Mouse (Mus musculus) left cerebral cortex, adult 2 months (tissue): ENCODE measurements around the gene Atp5g2. TPM values are rescaled to one million over a fixed set of nuclear protein-coding genes. Genes with fewer than 3 reads are reported as not detected.

Source experiments
- DNase-seq, 2 experiments: peaks; one replicate each; pipeline ENCODE4 v3.0.0; 2021 to 2022; ENCODE audit warnings: low spot score in 2 of 2, mixed read lengths in 1 of 2; ENCODE audit errors: extremely low spot score in 1 of 2
- H3K27ac ChIP-seq: fragments of 200-600 bp; 2 replicates; pipeline ENCODE4 v1.8.1; 2022
- H3K4me3 ChIP-seq: fragments of 200-600 bp; 2 replicates; pipeline ENCODE4 v1.8.1; 2022
- CTCF ChIP-seq: fragments of 200-600 bp; IDR thresholded peaks from 2 replicates; pipeline ENCODE4 v1.8.1; 2022; ENCODE audit warnings: antibody characterized with exemption, mild to moderate bottlenecking, moderate library complexity
- intact Hi-C: fragments of 180-260 bp; cut with DNase I; formaldehyde crosslinking; loops from one replicate; pipeline ENCODE4 v1.15.1; 2025
- long read RNA-seq, 2 experiments: library from polyadenylated mRNA; stranded (forward); transcript quantifications; one replicate each; pipeline ENCODE4 v2.0.0; 2021; ENCODE audit warnings: borderline mapping rate in 2 of 2
- total RNA-seq, 2 experiments: library from RNA; stranded (reverse); gene quantifications; 2 replicates each; pipeline ENCODE4 v1.2.3; 2021

The Atp5g2 gene
- 10 to 100 TPM; 11.1 to 14.8 TPM for total RNA-seq
- long read RNA-seq, experiment 1, transcript Atp5g2-202 (5 exons, 731 nt) = major isoform, 25 of 45 reads
- long read RNA-seq, experiment 1, partial matches to known transcripts = 1 of 45 reads
- long read RNA-seq, experiment 1, other reads (novel, unspliced or antisense) = 19 of 45 reads
- long read RNA-seq, experiment 2, transcript Atp5g2-202 (5 exons, 731 nt) = major isoform, 18 of 45 reads
- long read RNA-seq, experiment 2, partial matches to known transcripts = 3 of 45 reads
- long read RNA-seq, experiment 2, other reads (novel, unspliced or antisense) = 23 of 45 reads

DNA sequence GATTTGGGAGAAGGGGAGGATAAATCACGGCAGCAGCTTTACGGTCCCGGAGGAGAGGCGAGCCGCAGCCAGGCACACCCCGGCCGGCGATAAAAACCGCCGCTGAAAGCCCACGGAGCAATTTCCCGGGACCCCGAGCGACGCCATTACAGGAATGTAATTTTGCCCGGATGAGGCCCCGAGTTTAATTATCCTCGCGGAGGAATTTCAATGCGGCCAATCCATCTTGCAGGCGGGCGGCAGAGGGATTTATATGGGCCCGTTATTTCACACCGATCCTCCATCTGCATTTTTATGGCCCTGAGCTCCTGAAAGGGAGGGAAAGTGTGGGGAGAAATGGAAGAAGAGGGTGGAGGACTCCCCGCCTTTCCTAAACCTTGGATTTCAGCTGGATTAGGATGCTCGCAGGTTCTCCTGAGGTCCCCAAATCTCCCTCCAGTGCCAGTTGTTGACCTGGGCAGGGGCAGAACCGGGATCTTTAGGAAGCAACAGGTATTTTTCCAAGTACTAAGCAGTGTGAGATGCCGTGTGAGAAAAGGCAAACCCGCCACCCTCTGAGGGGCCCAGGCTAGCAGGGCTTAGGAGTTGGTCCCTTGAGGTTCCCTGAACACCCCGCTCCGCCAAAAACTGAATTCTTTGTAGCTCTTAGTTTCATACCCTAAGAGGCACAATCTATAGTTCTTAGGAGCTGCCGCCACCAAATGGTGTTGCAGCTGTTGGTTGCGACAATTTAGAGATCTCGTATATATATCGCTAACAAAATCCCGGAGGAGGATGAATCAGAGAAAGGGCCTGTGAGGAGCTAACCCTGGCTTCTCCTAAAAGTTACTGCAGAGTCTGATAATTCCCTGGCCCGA is at the start of gene Atp5g2:
Gene Atp5g2 (minus strand): TSS at position 138 of the 857 bp plus-strand sequence.
- peak within 1 kb of the TSS; percentile 59 for H3K4me3 ChIP-seq
- no peak for TF ChIP-seq CTCF
- intact Hi-C loops = loop anchor here (10.0 kb wide), 1 partner anchor 598 kb away; the partner anchor contains the start of gene Eif4b
- H3K27ac ChIP-seq = peak within 1 kb of the TSS; percentile 98
- DNase-seq = peak in 1 of 2 experiments; percentile 32

DNA sequence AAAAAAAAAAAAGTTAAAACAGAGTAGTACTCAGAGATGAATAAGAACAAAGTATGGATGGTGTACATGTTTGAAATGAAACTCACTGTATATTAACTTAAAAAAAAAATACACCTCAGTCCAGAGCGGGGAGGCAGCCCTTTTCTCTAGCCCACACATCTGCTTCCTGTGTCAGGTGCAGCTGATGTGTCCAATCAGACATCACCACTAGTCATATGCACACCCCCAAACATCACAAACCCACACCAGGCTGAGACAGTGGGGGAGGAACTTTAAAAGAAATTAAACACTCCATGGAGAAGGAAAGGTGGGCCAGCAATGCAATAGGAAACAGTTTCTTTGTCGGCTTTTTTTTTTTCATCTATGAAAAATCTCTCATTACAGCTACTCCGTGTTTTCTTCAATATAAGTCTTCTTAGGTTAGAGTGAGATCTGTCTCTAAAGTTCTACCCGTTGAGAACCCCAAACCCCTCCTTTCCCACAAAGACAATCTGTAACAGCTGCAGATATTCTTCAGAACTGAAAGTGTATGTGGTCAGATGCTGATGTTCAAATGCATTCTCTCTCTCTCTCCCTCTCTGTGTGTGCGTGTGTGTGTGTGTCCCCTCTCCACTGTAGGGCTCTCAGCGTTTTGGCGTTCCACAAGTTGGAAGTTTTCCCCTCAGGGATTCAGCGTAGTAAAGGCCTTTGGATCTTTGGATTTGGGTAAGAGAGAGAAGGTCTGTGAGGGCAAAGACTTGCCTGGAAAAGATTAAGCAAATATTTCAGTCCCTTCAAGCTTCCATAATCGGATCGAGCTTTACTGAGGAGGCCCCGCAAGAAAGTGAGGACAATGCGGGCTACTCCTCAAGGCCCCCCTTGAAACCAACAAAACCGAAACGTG is 49.1 kb upstream of the Atp5g2 start:
- Histone ChIP-seq H3K27ac (peak overlapping the region; percentile 80), H3K4me3 (peak overlapping the region; percentile 80)
- DNase-seq = no peak
- intact Hi-C loops = no loop called here
- TF ChIP-seq CTCF = no peak

DNA sequence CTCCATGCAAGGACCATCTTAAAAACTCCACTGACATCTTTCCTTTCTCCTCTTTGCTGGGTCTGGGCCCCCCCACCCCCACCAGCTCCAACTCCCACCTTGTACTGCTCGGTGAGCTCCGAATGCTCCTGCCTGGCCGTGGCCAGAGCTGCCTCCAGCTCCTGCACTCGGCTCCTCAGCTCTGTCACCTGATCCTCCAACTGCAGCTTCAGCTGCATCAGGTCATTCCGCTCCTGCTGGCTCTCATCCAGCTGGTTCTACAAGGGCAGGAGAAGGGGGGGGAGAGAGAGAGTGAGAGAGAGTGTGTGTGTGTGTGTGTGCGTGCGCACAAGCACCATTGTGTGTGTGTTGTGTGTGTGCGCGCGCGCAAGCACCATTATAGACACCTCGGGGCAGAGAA is 44.0 kb upstream of the Atp5g2 start:
- no peak overlapping the region for H3K27ac ChIP-seq
- intact Hi-C loops = no loop called here
- no peak for TF ChIP-seq CTCF

DNA sequence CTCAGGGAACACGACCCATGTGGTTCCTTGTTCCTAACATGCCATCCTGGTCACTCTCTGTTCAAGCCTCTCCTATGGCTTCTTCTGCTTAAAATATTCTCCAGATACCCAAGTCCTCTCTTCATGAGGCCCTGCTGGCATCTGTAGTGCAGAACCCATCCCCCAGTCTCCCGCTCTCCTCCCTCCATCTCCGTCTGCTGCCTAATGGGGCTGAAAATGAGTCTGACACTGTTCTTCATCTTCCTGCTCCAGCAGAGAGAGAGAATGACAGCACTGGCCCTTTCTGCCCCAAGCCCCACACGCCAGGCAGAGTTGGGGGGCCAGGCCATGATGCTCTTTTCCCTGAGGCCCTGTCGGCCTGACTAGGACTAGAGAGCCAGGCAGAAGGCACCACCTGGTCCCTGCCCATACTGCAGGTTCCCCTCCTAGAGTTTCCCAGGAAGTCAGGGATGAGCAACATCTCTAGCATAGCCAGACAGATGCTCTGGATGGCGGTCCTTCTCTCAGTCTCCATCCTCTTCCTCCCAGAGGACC is 35.7 kb upstream of the Atp5g2 start:
- intact Hi-C loops = no loop called here
- H3K27ac ChIP-seq = no peak overlapping the region; the same call in 1 of the 2 replicates
- DNase-seq = no peak
- no peak overlapping the region for H3K4me3 ChIP-seq
- no peak for TF ChIP-seq CTCF

More for the DNA sequence above, 44.0 kb upstream of the Atp5g2 start:
- DNase-seq = no peak
- H3K4me3 ChIP-seq = no peak overlapping the region

DNA sequence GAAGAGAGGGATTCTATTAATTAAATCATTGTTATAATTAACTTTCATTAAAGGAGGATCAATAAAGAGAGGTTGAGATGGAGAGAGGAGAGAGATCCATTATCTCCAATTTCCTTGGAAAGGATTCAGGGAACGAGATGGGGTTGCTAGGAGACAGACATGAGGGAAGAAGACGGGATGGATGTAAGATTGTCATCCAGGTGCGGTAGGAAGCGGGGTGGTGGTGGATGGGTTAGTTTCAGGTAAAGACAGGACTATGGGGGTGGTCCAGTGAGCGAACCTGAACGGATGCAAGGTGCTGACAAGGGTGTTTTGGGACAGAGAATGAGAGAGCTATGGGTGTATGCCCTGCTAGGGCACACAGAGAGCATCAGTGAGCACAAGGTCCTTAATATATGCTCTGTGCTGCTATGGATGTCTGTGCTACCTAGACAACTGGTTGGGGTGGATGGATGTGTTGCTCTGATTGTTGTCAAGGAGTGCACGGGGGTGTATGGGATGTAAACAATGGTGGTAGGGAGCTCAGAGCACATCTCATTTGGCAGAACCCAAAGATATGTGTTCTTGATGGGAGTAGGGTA is 33.9 kb upstream of the Atp5g2 start:
- DNase-seq = no peak
- H3K27ac ChIP-seq = no peak overlapping the region
- no peak for TF ChIP-seq CTCF
- intact Hi-C loops = no loop called here
- no peak overlapping the region for H3K4me3 ChIP-seq

DNA sequence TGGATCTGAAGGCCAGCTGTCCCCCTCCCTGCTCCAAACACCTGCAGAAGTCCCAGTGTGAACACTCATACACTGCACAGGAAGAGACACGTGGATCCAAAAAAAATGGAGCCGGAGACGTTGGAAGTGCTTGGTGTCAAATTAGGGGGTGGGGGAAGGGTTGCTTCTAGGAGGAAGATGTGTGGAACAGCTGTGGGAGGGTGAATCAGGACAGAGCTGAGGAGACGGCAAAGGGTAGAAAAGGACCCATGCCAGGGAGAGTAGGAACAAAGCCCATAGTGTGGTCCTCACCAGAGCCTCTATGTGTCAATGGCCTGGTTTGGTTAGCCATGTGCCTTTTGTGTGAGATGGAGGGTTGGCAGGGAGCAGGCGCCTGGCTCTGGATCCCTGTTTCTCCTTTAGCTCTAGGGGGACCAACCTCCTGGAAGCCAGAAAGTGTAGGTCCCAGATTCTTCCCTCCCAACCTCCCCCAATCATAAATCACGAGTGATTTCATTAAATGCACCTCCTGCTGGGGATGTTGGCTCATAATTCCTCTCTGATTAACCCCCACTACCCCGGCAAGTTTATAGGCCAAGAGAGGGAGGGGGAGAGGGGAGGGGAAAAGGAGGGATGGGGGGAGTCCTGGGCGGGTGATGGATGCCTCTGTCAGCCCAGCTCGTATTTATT is 33.2 kb upstream of the Atp5g2 start:
- intact Hi-C loops = no loop called here
- TF ChIP-seq CTCF = no peak
- Histone ChIP-seq H3K4me3 (no peak overlapping the region), H3K27ac (no peak overlapping the region)
- DNase-seq = no peak

DNA sequence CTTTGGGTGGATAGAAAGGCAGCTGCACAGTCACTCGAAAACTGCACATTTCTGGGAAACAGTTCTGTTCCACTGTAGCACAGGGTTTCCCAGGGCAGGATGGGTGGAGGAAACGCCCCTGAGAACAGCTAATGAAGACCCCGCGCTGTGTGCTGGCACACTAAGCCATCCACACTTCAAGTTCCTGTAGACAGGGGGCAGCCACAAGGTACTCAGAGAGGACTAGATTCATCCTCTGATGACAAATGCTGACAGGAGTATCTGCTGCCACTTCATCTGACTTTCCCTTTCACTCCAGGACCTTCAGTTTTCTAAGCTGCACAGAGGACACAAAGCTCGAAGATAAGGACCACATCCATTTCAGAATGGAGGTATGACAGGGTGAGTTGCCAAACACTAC is 32.7 kb upstream of the Atp5g2 start:
- no peak overlapping the region for H3K4me3 ChIP-seq
- intact Hi-C loops = no loop called here
- no peak for DNase-seq
- H3K27ac ChIP-seq = no peak overlapping the region
- peak; percentile 12 for TF ChIP-seq CTCF

DNA sequence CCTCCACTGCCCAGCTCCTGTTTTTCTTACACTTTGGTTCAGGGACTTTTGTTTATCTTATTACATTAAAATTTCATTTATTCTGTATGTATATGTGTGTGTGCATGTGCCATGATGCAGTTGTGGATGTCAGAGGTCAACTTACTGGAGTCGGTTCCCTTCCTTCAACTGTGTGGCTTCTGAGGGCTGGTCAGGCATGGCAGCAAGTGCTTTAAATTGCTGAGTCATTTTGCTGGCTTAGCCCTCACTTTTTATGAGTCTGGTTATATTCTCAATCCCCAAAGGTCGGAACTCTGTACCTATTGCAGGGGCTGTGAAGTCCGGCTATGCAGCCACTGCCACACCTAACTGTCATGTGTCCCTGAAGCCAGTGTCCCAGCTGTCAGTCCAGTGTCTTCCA is 30.8 kb upstream of the Atp5g2 start:
- no peak overlapping the region for H3K27ac ChIP-seq
- no peak for TF ChIP-seq CTCF
- no peak overlapping the region for H3K4me3 ChIP-seq
- intact Hi-C loops = no loop called here
- DNase-seq = no peak

DNA sequence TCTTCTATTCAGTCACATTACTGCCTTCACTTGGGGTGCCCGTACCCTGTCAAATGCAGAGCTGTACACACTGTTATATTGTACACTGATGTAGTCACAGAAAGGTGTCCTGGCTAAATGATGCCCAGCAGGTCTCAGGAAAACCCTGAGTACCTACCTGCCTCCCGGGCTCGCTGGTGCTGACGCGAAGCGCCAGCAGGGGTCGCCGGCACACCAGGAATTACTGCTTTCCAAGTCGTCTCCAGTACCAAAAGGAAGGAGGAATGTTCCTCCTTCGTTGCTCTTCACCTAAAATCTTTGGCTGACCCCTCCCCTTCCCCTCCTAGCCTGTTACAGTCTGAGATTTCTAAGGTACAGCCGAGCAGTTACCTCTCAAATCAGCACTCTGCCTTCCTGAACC is 26.0 kb upstream of the Atp5g2 start:
- peak; percentile 85 to 91 for DNase-seq
- H3K27ac ChIP-seq = no peak overlapping the region
- H3K4me3 ChIP-seq = no peak overlapping the region
- intact Hi-C loops = loop anchor here (1.0 to 5.0 kb wide), 3 partner anchors 44 to 475 kb away; no protein-coding TSS in a partner anchor
- peak; percentile 94 for TF ChIP-seq CTCF

DNA sequence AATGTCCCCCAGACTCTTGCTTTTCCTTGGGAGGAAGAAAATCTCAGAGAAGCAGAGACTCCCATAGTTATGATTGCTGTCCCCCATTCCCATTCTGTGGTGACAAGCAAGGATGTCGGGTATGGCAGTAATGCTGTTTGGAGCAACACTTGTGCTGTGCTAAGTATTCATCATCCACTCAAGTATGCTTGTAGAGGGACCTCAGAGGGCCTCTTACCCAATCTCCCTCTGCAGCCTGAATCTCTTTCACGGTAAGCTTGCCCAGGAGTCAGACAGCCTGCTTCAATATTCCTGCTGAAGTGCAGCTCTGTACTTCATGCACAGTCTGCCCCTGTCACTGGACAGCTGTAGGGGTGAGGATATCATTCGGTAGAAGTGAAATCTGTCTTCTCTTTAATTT is 24.7 kb upstream of the Atp5g2 start:
- DNase-seq = no peak
- H3K27ac ChIP-seq = no peak overlapping the region
- intact Hi-C loops = loop anchor here (5.0 kb wide), 1 partner anchor 275 kb away; no protein-coding TSS in a partner anchor

More for the DNA sequence above, 24.7 kb upstream of the Atp5g2 start:
- no peak overlapping the region for H3K4me3 ChIP-seq
- no peak for TF ChIP-seq CTCF
